Mouse (Mus musculus) intestine, postnatal 0 days (tissue): ENCODE data around the gene Sec24b. TPM values are rescaled to one million over a fixed set of nuclear protein-coding genes. Genes with fewer than 3 reads are reported as not detected.

ENCODE experiments used
- ATAC-seq: fragments of 200-750 bp; cut with Nextera tagmentation; 2 replicates; pipeline ENCODE4 v1.8.0; 2017; ENCODE audit warnings: mild to moderate bottlenecking, moderate TSS enrichment, moderate library complexity
- H3K27ac ChIP-seq: fragments of 300-500 bp; sonication (generic); 2 replicates; pipeline ENCODE4 v1.5.1; 2014; ENCODE audit warnings: mild to moderate bottlenecking, low read depth, low read length, moderate library complexity
- H3K27me3 ChIP-seq: fragments of 300-500 bp; sonication (generic); replicated peaks from 2 replicates; pipeline ENCODE4 v1.6.1; 2014; ENCODE audit warnings: low read length, mixed read lengths; ENCODE audit not compliant: control insufficient read depth, insufficient read depth
- H3K36me3 ChIP-seq: fragments of 300-500 bp; sonication (generic); 2 replicates; pipeline ENCODE4 v1.6.1; 2014; ENCODE audit warnings: mild to moderate bottlenecking, moderate library complexity; ENCODE audit not compliant: control insufficient read depth, insufficient read depth
- H3K4me1 ChIP-seq: fragments of 300-500 bp; sonication (generic); replicated peaks from 2 replicates; pipeline ENCODE4 v1.6.1; 2014; ENCODE audit warnings: antibody characterized with exemption, low read length, mixed read lengths; ENCODE audit not compliant: control insufficient read depth, insufficient read depth
- H3K4me2 ChIP-seq: fragments of 300-500 bp; sonication (generic); replicated peaks from 2 replicates; pipeline ENCODE4 v1.6.1; 2014; ENCODE audit warnings: low read depth, mild to moderate bottlenecking, moderate library complexity
- H3K4me3 ChIP-seq: fragments of 300-500 bp; sonication (generic); 2 replicates; pipeline ENCODE4 v1.5.1; 2014; ENCODE audit warnings: low read depth, low read length
- H3K9ac ChIP-seq: fragments of 300-500 bp; sonication (generic); 2 replicates; pipeline ENCODE4 v1.6.1; 2014; ENCODE audit warnings: mild to moderate bottlenecking, low read depth, low read length
- H3K9me3 ChIP-seq: fragments of 300-500 bp; sonication (generic); 2 replicates; pipeline ENCODE4 v1.6.1; 2016; ENCODE audit warnings: mixed run types; ENCODE audit not compliant: control insufficient read depth
- CTCF ChIP-seq: sonication (generic); IDR thresholded peaks from 2 replicates; pipeline ENCODE4 v1.5.1; 2016; ENCODE audit warnings: low read depth, mild to moderate bottlenecking, control low read depth, antibody characterized with exemption, moderate library complexity
- WGBS: fragments of 180-500 bp; shearing (Covaris S2); extraction: QIAGEN DNeasy Blood & Tissue Kit; methylation state at CpG from one replicate; pipeline ENCODE4 v1.1.7; 2014; 5-methylcytosine and 5-hydroxymethylcytosine counted together
- polyA plus RNA-seq: library from polyadenylated mRNA; unstranded; fragments of >200 nt; fragmentation: Nextera tagmentation; extraction: Ambion mirVana; gene quantifications from 2 replicates; pipeline ENCODE4 v1.2.1, GENCODE M21; 2015

Gene Sec24b
- polyA plus RNA-seq, 1 experiment from 2014 or later, result 13.1 TPM

DNA sequence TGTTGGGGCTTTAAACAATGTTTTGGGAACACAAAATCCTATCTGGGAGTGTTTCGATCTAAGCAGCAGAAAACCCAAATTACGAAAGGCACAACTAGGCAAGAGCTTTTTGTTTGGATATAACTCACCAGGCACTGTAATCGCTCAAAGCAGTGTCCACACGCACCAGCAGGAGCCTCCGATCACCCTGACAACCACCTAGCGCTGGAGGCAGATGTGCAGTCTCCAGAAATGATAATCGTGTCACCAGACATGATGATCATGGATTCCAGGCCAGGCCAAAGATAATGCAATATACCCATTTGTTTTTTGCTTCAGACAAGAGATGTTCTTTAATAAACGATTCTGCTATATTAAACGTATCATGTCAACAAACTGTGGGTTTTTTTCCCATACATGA, 93.5 kb downstream of the Sec24b start:
- no peak overlapping the region for H3K4me2 ChIP-seq
- no peak for ATAC-seq
- peaks cover 8% of the 10 kb centered on the region for H3K4me1 ChIP-seq
- WGBS, result 73% methylated on average over 9 of the region's 9 CpGs
- H3K36me3 ChIP-seq, result no peaks in the 10 kb centered on the region
- peaks cover 12% of the 10 kb centered on the region; the same call in 1 of the 2 replicates for H3K27me3 ChIP-seq
- no peak overlapping the region for H3K9ac ChIP-seq
- TF ChIP-seq CTCF, result no peak
- no peak overlapping the region for H3K4me3 ChIP-seq
- H3K9me3 ChIP-seq, result no peaks in the 10 kb centered on the region
- H3K27ac ChIP-seq, result no peak overlapping the region

DNA sequence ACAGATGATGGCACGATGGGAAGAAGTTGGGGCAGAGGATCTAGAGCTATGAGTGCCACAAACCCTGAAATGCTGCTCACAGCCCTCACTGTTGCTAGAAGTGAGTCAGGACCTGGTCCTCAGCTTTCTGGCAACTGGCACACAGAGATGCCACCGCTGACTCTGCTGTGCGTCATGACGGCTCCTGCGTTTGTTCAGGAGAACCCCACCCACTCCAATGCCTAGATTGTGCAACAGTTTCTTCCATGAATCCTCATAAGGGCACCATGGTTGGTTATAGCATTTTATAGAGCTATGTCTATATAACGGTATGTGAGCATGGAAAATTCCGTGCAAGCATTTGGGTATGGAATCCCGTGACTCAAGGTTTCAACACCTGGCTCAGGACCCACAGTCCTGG, 96.7 kb downstream of the Sec24b start:
- no peak overlapping the region for H3K27ac ChIP-seq
- no peak for ATAC-seq
- no peak overlapping the region for H3K9ac ChIP-seq
- no peaks in the 10 kb centered on the region for H3K36me3 ChIP-seq
- H3K4me1 ChIP-seq, result no peaks in the 10 kb centered on the region
- no peak overlapping the region for H3K4me2 ChIP-seq
- H3K27me3 ChIP-seq, result peaks cover 8% of the 10 kb centered on the region; the same call in 1 of the 2 replicates
- TF ChIP-seq CTCF, result no peak
- H3K4me3 ChIP-seq, result no peak overlapping the region
- no peaks in the 10 kb centered on the region for H3K9me3 ChIP-seq
- 82% methylated on average over 8 of the region's 8 CpGs for WGBS

DNA sequence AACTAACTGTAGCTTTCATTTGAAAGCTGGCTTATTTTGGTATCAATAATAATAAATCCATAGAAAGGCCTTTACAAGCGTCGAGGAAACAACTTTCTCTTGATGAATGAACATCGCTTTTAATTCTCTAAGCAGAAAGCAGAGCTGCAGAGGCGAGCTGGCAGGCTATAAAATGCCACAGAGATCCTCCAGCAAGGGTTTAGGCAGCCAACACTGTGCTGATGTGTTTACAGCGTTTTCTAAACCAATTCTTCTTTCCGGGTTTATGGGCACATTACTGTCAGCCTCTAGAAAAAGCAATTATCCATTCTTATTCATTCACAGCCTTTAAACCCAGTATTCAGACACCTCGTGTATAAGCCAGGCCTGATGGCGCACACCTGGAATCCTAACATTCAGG, 98.8 kb downstream of the Sec24b start:
- whole genome bisulfite sequencing, result 66% methylated on average over 8 of the region's 8 CpGs
- Histone ChIP-seq H3K27ac (no peak overlapping the region), H3K4me1 (no peaks in the 10 kb centered on the region), H3K9me3 (no peaks in the 10 kb centered on the region), H3K4me3 (no peak overlapping the region), H3K27me3 (no peaks in the 10 kb centered on the region), H3K9ac (no peak overlapping the region), H3K36me3 (no peaks in the 10 kb centered on the region), H3K4me2 (no peak overlapping the region)
- TF ChIP-seq CTCF, result no peak
- no peak for ATAC-seq

DNA sequence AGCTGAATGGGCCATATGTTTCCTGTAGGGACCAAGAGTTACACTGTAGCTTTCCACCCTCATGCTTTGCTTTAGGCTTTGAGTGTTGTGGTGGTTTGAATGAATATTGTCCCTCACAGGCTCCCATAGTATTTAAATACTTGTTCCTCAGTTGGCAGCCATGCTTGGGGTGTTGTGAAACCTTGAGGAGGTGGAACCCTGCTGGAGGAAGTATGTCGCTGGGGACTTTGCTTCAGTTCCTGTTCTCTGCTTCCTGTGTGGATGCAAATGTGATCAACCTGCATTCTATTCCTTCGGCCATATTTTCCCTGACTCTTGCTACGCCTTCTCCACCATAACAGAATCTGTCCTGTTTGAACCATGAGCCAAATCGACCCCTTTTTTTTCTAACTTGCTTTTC, 108.1 kb downstream of the Sec24b start:
- no peak overlapping the region for H3K4me3 ChIP-seq
- no peaks in the 10 kb centered on the region for H3K36me3 ChIP-seq
- no peaks in the 10 kb centered on the region for H3K27me3 ChIP-seq
- H3K27ac ChIP-seq, result no peak overlapping the region
- ATAC-seq, result no peak
- no peaks in the 10 kb centered on the region for H3K9me3 ChIP-seq
- 84% methylated on average over 4 of the region's 4 CpGs for WGBS
- no peak for TF ChIP-seq CTCF
- H3K4me1 ChIP-seq, result no peaks in the 10 kb centered on the region
- no peak overlapping the region for H3K9ac ChIP-seq
- H3K4me2 ChIP-seq, result no peak overlapping the region

DNA sequence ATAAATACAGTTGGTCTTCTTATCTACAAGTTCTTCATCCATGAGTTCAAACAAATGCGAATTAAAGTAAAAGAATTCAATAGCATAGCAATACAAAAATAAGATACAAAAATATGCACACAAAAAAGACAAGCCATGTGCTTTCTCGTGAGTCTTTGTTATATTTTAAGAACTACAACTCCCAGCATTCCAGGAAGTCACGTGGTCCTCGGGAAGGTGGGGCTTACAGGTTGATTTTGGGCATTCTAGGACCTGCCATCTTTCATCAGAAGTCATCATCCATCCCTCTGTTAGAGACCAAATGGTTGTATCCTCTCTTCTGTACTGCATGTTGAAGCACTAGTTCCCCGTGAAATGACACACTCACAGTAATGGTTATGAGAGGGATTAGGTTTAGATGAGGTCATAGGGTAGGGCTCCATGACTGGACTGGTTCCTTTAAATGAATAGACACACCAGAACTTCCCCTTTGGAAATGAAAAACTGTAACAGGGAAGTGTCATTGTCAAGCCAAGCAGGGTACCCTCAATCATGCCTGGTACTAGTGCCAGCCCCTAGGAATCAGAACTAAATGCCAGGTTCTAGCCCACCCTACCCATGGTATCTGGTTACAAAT, 112.1 kb downstream of the Sec24b start:
- no peaks in the 10 kb centered on the region for H3K4me1 ChIP-seq
- no peaks in the 10 kb centered on the region for H3K9me3 ChIP-seq
- no peak overlapping the region for H3K9ac ChIP-seq
- WGBS, result 85% methylated on average over 5 of the region's 5 CpGs
- TF ChIP-seq CTCF, result no peak
- H3K36me3 ChIP-seq, result no peaks in the 10 kb centered on the region
- no peak overlapping the region for H3K4me2 ChIP-seq
- no peak for ATAC-seq
- H3K27ac ChIP-seq, result no peak overlapping the region
- no peak overlapping the region for H3K4me3 ChIP-seq
- H3K27me3 ChIP-seq, result no peaks in the 10 kb centered on the region

DNA sequence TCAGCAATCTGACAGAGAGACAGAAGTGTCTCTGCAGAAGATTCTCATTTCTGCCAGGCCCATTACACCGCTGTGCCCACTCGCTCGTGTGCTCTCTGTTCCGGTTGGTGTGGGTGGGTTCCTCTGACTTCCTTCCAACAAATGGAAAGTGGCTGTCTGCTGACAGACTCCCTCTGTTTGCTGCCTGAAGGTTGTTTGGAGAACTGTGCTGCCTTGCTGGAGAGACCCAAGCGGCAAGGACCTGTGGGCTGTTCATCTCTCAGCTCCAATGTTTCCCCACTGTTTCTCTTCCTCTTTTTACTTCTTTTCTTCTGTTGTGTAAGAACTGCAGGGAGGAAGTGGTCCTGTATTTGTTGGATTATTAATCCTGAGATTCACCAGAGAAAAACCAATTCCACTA, 113.0 kb downstream of the Sec24b start:
- no peak for TF ChIP-seq CTCF
- no peaks in the 10 kb centered on the region for H3K9me3 ChIP-seq
- H3K36me3 ChIP-seq, result no peaks in the 10 kb centered on the region
- H3K4me3 ChIP-seq, result no peak overlapping the region
- ATAC-seq, result no peak
- H3K27ac ChIP-seq, result no peak overlapping the region
- no peak overlapping the region for H3K4me2 ChIP-seq
- WGBS, result 86% methylated on average over 5 of the region's 5 CpGs
- no peaks in the 10 kb centered on the region for H3K27me3 ChIP-seq
- H3K4me1 ChIP-seq, result no peaks in the 10 kb centered on the region
- H3K9ac ChIP-seq, result no peak overlapping the region
